Mouse (Mus musculus) thymus, adult 2 months (tissue): Measurements from ENCODE around the gene Olfr71. TPM values are rescaled to one million over a fixed set of nuclear protein-coding genes. Genes with fewer than 3 reads are reported as not detected.

Source experiments
- DNase-seq: peaks from one replicate; pipeline ENCODE4 v3.0.0; 2021
- H3K27ac ChIP-seq: fragments of 200-500 bp; 2 replicates; pipeline ENCODE4 v1.5.1; 2012; ENCODE audit warnings: low read length, control low read depth; ENCODE audit not compliant: control insufficient read depth, insufficient read depth
- H3K27me3 ChIP-seq: fragments of 200-500 bp; 2 replicates; pipeline ENCODE4 v1.6.1; 2012; ENCODE audit warnings: mild to moderate bottlenecking, low read length, moderate library complexity, mixed read lengths; ENCODE audit not compliant: control insufficient read depth, insufficient read depth
- H3K36me3 ChIP-seq: fragments of 200-500 bp; 2 replicates; pipeline ENCODE4 v1.6.1; 2012; ENCODE audit warnings: mild to moderate bottlenecking, low read length, moderate library complexity; ENCODE audit not compliant: control insufficient read depth, insufficient read depth
- H3K4me1 ChIP-seq: fragments of 200-500 bp; replicated peaks from 2 replicates; pipeline ENCODE4 v1.6.1; 2012; ENCODE audit warnings: low read length; ENCODE audit not compliant: control insufficient read depth, insufficient read depth
- H3K4me3 ChIP-seq: fragments of 200-500 bp; 2 replicates; pipeline ENCODE4 v1.5.1; 2012; ENCODE audit warnings: mild to moderate bottlenecking, low read length, control low read depth, moderate library complexity; ENCODE audit not compliant: control insufficient read depth, insufficient read depth
- CTCF ChIP-seq: fragments of 200-500 bp; IDR thresholded peaks from 2 replicates; pipeline ENCODE4 v1.5.1; 2012; ENCODE audit warnings: mild to moderate bottlenecking, control low read depth, low read length, moderate library complexity, borderline replicate concordance; ENCODE audit not compliant: control insufficient read depth, poor library complexity, insufficient read depth; ENCODE audit errors: extremely low read depth
- POLR2A ChIP-seq: fragments of 200-500 bp; IDR thresholded peaks from 2 replicates; pipeline ENCODE4 v1.6.1; 2012; ENCODE audit warnings: mild to moderate bottlenecking, low read length, control low read depth, moderate library complexity; ENCODE audit not compliant: control insufficient read depth, poor library complexity, insufficient read depth; ENCODE audit errors: extremely low read depth
- WGBS: fragments of 180-500 bp; shearing (Covaris S2); methylation state at CpG from one replicate; pipeline ENCODE4 v1.1.7; 2018; 5-methylcytosine and 5-hydroxymethylcytosine counted together
- polyA plus RNA-seq: library from polyadenylated mRNA; depleted of rRNA; stranded (reverse); fragments of >200 nt; gene quantifications from 2 replicates; pipeline ENCODE4 v1.2.3, GENCODE M21; 2012

The Olfr71 gene
- polyA plus RNA-seq, 1 experiment: not detected

DNA sequence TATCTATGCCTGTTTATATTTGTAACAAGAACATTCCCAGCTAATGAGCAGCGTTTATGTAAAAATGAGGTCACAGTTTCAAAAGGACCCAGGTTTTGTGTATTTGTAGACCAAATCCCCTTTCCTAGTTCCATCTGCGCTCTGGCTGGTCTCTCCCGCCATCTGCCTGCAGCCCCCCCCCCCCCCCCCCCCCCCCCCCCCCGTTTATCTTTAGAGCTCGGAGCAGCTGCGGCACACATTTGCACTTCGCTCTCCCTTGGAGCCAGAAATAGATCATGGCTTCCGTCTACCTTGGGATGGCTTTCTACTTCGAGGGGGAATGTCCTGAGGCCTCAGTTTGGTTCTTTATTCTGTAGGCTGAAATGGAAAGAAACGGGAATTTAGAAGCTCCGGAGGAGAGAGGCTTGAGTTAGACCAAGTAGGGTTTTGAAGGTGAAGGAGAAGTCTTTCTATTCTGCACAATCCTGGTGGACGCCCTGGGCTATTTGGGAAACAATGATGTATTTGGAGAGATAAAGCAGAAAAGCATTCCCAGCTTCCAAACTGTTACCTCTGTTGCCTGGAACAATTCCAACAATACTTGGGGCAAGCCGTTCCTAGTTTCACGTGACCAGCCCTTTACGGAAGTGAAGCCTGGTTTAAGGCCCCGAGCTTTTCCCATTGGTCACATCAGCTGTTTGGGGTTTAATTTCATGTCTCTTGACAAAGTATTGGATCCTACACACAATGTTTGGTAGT is 10.6 kb upstream of the Olfr71 start:
- Histone ChIP-seq H3K4me1 (no peaks in the 10 kb centered on the region), H3K36me3 (no peaks in the 10 kb centered on the region), H3K27me3 (no peaks in the 10 kb centered on the region), H3K27ac (no peak overlapping the region), H3K4me3 (no peak overlapping the region)
- TF ChIP-seq POLR2A (no peak), CTCF (no peak)
- DNase-seq: no peak
- 68% methylated on average over 15 of the region's 16 CpGs for WGBS

DNA sequence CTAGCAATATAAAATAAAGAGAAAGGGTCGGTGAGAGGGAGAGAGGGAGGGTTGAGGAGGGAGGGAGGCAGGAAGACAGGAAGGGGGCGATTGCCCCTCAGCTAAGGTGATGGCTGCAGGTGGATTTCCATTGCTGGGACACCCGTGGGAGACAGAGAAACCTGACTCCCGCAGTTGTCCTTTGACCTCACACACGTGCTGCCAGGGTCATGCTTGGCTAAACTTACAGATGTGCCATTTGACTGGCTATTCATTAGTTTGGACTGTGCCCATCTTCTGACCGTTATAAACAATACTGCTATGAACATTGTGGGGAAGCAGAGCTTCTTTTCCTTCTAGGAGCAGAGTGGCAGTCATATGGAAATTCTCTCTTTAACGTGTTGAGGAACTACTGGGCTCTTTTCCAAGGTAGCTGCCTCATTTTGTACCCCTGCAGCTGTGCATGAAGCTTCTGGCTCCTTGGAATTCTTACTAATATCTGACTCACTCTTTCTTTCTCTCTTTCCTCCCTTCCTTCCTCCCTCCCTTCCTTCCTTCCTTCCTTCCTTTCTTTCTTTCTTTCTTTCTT is 3.7 kb upstream of the Olfr71 start:
- TF ChIP-seq POLR2A (no peak), CTCF (no peak)
- Histone ChIP-seq H3K4me1 (no peaks in the 10 kb centered on the region), H3K4me3 (no peak overlapping the region), H3K27ac (no peak overlapping the region), H3K27me3 (no peaks in the 10 kb centered on the region), H3K36me3 (no peaks in the 10 kb centered on the region)
- WGBS: 59% methylated on average over 7 of the region's 7 CpGs
- no peak for DNase-seq

DNA sequence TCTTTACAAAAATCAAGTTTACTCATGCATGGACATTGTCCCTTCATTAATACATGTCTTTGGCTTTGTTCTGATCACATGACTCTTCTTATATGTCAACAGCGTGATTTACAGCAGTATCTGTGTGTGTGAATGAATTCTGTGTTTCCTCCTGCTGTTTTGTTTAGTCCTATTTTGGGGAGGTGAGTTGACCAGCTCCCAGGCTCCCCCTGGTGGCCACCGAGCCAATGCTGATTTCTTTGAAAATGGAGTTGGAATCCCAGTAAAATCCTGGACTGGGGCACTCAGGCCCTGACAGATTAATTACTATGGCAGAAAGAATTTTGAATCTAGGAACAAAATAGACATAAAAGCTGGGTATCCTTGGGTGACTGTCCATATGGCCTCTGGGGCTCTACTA is 1.8 kb upstream of the Olfr71 start:
- Histone ChIP-seq H3K4me3 (no peak overlapping the region), H3K4me1 (no peaks in the 10 kb centered on the region), H3K36me3 (no peaks in the 10 kb centered on the region), H3K27me3 (no peaks in the 10 kb centered on the region), H3K27ac (no peak overlapping the region)
- 2% methylated on average over 2 of the region's 2 CpGs for WGBS
- peak; percentile 64 for DNase-seq
- TF ChIP-seq CTCF: peak; percentile 41; the same call in 1 of the 2 replicates
- TF ChIP-seq POLR2A: no peak

GRCm38 (mm10) chr4:43705991-43706390 is 4.1 kb downstream of the Olfr71 start:
- Histone ChIP-seq H3K36me3 (no peaks in the 10 kb centered on the region), H3K27ac (no peak overlapping the region), H3K27me3 (no peaks in the 10 kb centered on the region), H3K4me1 (no peaks in the 10 kb centered on the region), H3K4me3 (no peak overlapping the region)
- no peak for TF ChIP-seq CTCF
- no peak for TF ChIP-seq POLR2A
- DNase-seq: no peak
- 91% methylated on average over 13 of the region's 13 CpGs for WGBS

DNA sequence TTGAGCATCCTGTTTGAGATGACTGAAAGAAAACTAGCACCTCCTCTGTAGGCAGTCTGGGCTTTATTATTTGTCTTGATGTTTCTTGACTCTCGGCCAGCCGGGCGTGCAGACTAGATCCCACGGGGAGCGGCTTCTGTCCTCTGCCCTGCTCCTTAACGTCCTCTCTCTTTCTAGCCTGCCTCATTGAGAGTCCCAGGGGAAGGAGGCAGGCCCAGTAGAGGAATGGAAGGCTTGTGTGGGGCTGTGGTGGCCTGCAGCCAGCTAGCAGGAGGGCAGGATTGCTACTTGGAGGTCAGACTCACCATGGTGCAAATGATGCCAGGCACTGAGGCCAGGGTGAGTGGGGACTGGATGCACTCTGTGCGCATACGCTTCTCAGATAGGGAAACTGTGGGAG is 6.2 kb downstream of the Olfr71 start:
- Histone ChIP-seq H3K36me3 (no peaks in the 10 kb centered on the region), H3K4me1 (no peaks in the 10 kb centered on the region), H3K27me3 (no peaks in the 10 kb centered on the region), H3K27ac (no peak overlapping the region), H3K4me3 (no peak overlapping the region)
- 91% methylated on average over 8 of the region's 8 CpGs for WGBS
- TF ChIP-seq CTCF (no peak), POLR2A (no peak)
- no peak for DNase-seq

- Histone ChIP-seq H3K4me3 (no peak overlapping the region), H3K27ac (no peak overlapping the region), H3K27me3 (no peaks in the 10 kb centered on the region), H3K36me3 (no peaks in the 10 kb centered on the region), H3K4me1 (no peaks in the 10 kb centered on the region)
- TF ChIP-seq CTCF: no peak
- no peak for TF ChIP-seq POLR2A
- DNase-seq: no peak
- 87% methylated on average over 6 of the region's 6 CpGs for WGBS
These were observed 6.6 kb downstream of the Olfr71 start for GRCm38 (mm10) chr4:43703439-43703838.

DNA sequence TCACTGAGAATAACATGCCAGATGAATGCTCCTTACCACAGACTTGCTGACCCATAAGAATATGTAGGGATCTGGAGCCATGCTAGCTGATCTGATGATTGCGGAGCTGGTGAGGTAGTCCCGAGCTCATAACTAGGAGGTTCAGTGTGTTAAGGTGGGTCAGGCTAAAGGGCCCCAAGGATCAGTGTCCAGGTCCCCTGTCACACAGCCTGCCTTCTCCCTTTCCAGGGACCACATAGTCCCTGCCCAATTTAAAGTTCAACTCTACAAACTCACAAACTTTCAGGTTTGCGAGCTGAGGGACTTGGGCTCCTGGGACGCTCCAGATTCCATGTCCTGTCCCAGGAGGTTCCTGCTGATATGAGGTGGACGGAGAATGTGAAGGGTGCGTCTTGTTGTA is 9.3 kb downstream of the Olfr71 start, which contains the start of gene Olfr70:
Gene Olfr70 (minus strand): TSS at position 101 of the 400 bp plus-strand sequence.
- no peaks in the 10 kb centered on the region for H3K36me3 ChIP-seq
- no peaks in the 10 kb centered on the region for H3K4me1 ChIP-seq
- H3K27ac ChIP-seq: no peak within 1 kb of the TSS
- 97% methylated on average over 6 of the region's 6 CpGs for WGBS
- H3K4me3 ChIP-seq: no peak within 1 kb of the TSS
- no peak for DNase-seq
- H3K27me3 ChIP-seq: no peaks in the 10 kb centered on the region
- no peak for TF ChIP-seq POLR2A
- TF ChIP-seq CTCF: no peak
